Mouse (Mus musculus) bone marrow macrophage, adult 2 months (primary cell): ENCODE measurements around the gene Nutf2.

ENCODE experiments used
- CTCF ChIP-seq: IDR thresholded peaks from 2 replicates; pipeline ENCODE4 v1.5.1; 2012; ENCODE audit warnings: low read depth, mild to moderate bottlenecking, low read length, moderate library complexity
- POLR2A ChIP-seq: IDR thresholded peaks from 2 replicates; pipeline ENCODE4 v1.6.1; 2012; ENCODE audit warnings: mild to moderate bottlenecking, low read depth, low read length, borderline replicate concordance

DNA sequence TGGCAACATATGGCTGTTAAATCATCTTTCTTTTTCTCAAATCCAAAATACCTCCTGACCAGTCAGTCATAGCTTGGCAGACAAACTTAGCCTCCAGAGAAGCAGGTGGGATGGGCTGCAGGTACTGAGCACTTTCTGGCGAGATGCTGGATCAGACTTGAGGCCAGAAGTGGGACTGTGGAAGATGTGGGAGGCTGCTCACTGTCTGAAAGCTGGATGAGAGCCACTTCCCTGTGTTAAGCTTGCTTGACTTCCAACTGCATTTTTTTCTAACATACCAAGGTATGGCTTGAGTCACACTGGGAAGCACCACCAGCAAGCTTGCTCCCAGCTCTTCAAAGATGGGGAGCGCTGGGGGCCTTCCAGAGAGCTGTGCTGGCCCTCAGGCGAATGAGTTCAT lies 64.7 kb downstream of the Nutf2 start:
- TF ChIP-seq CTCF: no peak
- TF ChIP-seq POLR2A: no peak
